Mouse (Mus musculus): ENCODE measurements around the gene Kif1a. TPM values are rescaled to one million over a fixed set of nuclear protein-coding genes. Genes with fewer than 3 reads are reported as not detected.

The Kif1a gene
- polyA plus RNA-seq, 1 experiment from 2014 or later: 19.9 TPM

DNA sequence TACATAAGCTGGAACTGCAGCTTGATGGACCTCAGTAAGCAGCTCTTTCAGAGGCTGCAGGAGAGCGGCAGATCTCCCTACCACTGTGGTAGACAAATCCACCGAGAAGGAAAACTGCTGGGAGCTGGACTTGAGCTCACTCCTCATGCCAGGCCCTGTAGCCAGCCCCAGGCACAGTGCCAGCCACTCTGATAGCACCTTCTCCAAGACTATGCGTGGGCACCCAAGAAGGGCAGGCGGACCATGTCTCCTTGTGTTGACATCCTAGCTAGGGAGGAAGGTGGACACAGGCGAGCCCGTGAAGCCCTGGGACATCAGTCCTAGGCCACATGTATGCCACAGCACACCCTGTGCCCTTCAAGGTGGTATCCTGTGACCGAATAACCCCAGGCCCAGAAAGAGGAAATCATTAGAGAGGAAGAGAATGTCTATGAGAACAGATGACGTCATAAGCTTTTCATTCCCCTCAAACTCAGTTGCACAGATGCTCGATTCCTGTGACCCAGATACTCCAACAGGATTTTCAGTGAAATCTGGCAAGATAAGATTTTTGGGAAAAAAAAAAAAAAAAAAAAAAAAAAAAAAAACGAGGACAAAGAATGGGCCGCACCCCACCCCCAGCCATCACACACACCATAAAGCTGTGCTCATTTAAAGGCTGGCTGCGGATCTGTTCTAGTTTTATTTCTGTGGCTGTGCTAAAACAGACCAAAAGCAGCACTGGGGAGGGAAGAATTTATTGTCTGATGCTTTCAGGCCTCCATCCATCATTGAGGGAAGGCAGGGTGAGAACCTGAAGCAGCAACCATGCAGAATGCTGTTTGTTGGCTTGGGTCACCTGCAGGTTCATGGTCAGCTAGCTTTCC is 18.1 kb downstream of the Kif1a start:
- Histone ChIP-seq H3K9ac (replicated peaks; ENCODE audit: low read length) (no peak overlapping the region), H3K4me1 (ENCODE audit: control insufficient read depth, insufficient read depth, low read length) (no peaks in the 10 kb centered on the region), H3K27ac (replicated peaks; ENCODE audit: low read depth, low read length) (no peak overlapping the region), H3K36me3 (replicated peaks; ENCODE audit: control insufficient read depth, insufficient read depth, low read depth, low read length) (no peaks in the 10 kb centered on the region), H3K4me2 (ENCODE audit: low read depth, low read length) (no peak overlapping the region), H3K9me3 (replicated peaks; ENCODE audit: control insufficient read depth, low read length) (no peaks in the 10 kb centered on the region), H3K27me3 (ENCODE audit: control insufficient read depth, insufficient read depth, low read length) (no peaks in the 10 kb centered on the region), H3K4me3 (ENCODE audit: low read depth, low read length) (no peak overlapping the region)
- DNase-seq (ENCODE audit: low spot score): no peak
- WGBS: 86% methylated on average over 12 of the region's 12 CpGs
- ATAC-seq (replicated peaks; ENCODE audit: insufficient number of reproducible peaks, low FRiP score, low TSS enrichment, low read depth): no peak

DNA sequence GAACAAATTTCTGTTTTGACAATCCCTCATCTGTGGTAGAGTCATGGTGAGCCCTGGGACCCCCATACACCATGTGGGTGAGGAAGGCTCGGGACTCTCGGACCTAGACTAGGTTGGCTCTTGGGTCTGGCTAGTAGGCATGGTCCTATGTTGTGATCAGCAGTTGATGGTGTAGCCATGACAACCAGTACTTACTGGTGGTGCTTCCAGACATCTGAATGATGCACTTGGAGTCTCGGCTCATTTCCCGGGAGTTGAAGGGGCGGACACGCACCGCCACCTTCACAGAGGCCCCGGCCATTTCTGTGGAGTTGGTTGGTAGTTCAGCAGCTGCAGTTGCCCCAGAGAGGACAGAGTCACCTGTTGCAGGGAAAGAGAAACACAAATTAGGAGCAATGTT is 19.6 kb downstream of the Kif1a start:
- no peak for ATAC-seq (replicated peaks; ENCODE audit: insufficient number of reproducible peaks, low FRiP score, low TSS enrichment, low read depth)
- no peak overlapping the region for H3K4me3 ChIP-seq (ENCODE audit: low read depth, low read length)
- no peaks in the 10 kb centered on the region for H3K4me1 ChIP-seq (ENCODE audit: control insufficient read depth, insufficient read depth, low read length)
- no peak overlapping the region for H3K4me2 ChIP-seq (ENCODE audit: low read depth, low read length)
- H3K27me3 ChIP-seq (ENCODE audit: control insufficient read depth, insufficient read depth, low read length): no peaks in the 10 kb centered on the region
- no peak overlapping the region for H3K27ac ChIP-seq (replicated peaks; ENCODE audit: low read depth, low read length)
- H3K9ac ChIP-seq (replicated peaks; ENCODE audit: low read length): no peak overlapping the region
- H3K36me3 ChIP-seq (replicated peaks; ENCODE audit: control insufficient read depth, insufficient read depth, low read depth, low read length): no peaks in the 10 kb centered on the region
- H3K9me3 ChIP-seq (replicated peaks; ENCODE audit: control insufficient read depth, low read length): no peaks in the 10 kb centered on the region
- WGBS: 85% methylated on average over 8 of the region's 8 CpGs
- DNase-seq (ENCODE audit: low spot score): no peak

DNA sequence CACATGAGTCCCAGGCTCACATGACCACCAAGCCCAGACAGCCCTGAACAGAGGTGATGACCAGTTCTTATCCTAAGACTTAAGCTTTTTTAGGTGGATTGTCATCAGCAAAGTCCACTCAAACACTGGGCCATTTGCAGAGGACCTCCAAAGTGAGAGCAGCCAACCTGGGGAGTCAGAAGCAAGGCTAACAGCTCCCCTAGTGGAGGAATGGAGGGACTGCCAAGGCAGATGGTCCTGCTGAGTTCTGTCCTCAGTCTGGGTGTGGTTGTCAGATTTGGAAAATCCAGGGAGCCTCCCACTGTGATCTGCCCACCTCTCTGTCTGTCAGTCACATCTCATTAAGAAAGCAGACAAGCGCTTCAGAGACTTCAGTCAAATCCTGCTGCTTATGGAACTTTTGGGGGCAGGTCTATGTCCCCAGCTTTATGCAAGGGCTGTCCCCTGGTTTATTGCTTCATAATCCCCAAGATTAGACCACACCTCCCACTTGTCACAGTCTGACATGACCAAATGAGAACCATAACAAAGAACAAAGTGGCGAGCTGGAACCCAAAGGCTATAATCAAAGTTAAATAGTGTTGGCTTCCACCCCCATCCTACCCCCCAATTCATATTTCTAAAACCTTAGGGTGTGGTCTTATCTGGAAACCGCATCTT is 20.7 kb downstream of the Kif1a start:
- WGBS: 68% methylated on average over 3 of the region's 3 CpGs
- no peak overlapping the region for H3K4me3 ChIP-seq (ENCODE audit: low read depth, low read length)
- no peaks in the 10 kb centered on the region for H3K36me3 ChIP-seq (replicated peaks; ENCODE audit: control insufficient read depth, insufficient read depth, low read depth, low read length)
- no peak overlapping the region for H3K27ac ChIP-seq (replicated peaks; ENCODE audit: low read depth, low read length)
- H3K9ac ChIP-seq (replicated peaks; ENCODE audit: low read length): no peak overlapping the region
- no peak for ATAC-seq (replicated peaks; ENCODE audit: insufficient number of reproducible peaks, low FRiP score, low TSS enrichment, low read depth)
- no peak overlapping the region for H3K4me2 ChIP-seq (ENCODE audit: low read depth, low read length)
- H3K4me1 ChIP-seq (ENCODE audit: control insufficient read depth, insufficient read depth, low read length): no peaks in the 10 kb centered on the region
- H3K27me3 ChIP-seq (ENCODE audit: control insufficient read depth, insufficient read depth, low read length): no peaks in the 10 kb centered on the region
- no peaks in the 10 kb centered on the region for H3K9me3 ChIP-seq (replicated peaks; ENCODE audit: control insufficient read depth, low read length)
- DNase-seq (ENCODE audit: low spot score): peak; percentile 57

DNA sequence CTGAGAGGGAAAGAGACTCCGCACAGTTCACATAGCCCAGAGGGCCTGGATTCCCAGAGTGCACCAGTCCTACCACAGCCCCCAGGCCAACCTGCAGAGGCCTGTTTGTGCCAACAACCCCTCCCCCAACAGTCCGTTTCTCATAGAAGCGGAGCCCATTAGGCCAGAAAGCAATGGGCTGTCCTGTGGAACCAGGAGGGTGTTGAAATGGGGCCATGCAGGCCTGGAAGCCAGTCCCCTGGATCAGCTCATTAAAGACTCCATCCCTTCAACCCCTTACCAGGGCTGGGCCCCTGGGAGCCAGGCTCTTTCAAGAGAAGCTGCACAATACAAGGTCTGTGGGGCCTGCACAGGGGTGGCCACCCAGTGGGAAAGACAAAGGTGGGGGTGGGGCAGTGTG is 22.1 kb downstream of the Kif1a start:
- no peaks in the 10 kb centered on the region for H3K4me1 ChIP-seq (ENCODE audit: control insufficient read depth, insufficient read depth, low read length)
- no peak overlapping the region for H3K4me2 ChIP-seq (ENCODE audit: low read depth, low read length)
- no peaks in the 10 kb centered on the region for H3K27me3 ChIP-seq (ENCODE audit: control insufficient read depth, insufficient read depth, low read length)
- no peaks in the 10 kb centered on the region for H3K36me3 ChIP-seq (replicated peaks; ENCODE audit: control insufficient read depth, insufficient read depth, low read depth, low read length)
- DNase-seq (ENCODE audit: low spot score) (peak; percentile 24), ATAC-seq (replicated peaks; ENCODE audit: insufficient number of reproducible peaks, low FRiP score, low TSS enrichment, low read depth) (peak; percentile 66)
- WGBS: 69% methylated on average over 3 of the region's 3 CpGs
- H3K4me3 ChIP-seq (ENCODE audit: low read depth, low read length): no peak overlapping the region
- H3K9ac ChIP-seq (replicated peaks; ENCODE audit: low read length): no peak overlapping the region
- no peaks in the 10 kb centered on the region for H3K9me3 ChIP-seq (replicated peaks; ENCODE audit: control insufficient read depth, low read length)
- H3K27ac ChIP-seq (replicated peaks; ENCODE audit: low read depth, low read length): no peak overlapping the region

DNA sequence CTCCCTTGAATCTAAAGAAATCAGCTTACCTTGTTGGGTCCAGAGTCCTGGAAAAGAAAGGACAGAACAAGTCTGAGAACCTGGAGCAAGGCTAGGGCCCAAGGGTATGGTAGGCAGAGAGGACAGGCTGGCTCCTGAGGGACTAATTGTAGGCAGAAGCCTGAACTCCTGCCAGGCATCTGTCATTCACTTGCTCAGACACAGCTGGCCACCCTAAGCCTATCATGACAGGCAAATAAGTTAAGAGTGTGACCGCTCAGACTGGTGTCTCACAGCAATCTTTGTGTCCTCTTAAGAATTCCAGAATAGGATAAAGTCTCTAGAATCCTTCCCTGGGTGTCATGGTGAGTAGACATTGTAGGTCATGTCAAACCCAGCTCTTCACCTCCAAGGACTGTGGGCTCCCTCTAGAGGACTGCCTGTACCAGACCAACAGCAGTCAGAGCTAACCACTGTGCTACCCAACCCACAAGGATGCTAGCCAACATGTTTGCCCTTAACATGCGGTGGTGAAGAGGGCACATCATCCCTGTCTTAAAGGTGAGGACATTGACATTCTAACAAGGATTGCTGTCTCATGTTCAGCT is 29.4 kb downstream of the Kif1a start:
- DNase-seq (ENCODE audit: low spot score) (no peak), ATAC-seq (replicated peaks; ENCODE audit: insufficient number of reproducible peaks, low FRiP score, low TSS enrichment, low read depth) (no peak)
- H3K4me2 ChIP-seq (ENCODE audit: low read depth, low read length): no peak overlapping the region
- H3K36me3 ChIP-seq (replicated peaks; ENCODE audit: control insufficient read depth, insufficient read depth, low read depth, low read length): no peaks in the 10 kb centered on the region
- H3K27ac ChIP-seq (replicated peaks; ENCODE audit: low read depth, low read length): no peak overlapping the region
- H3K4me3 ChIP-seq (ENCODE audit: low read depth, low read length): no peak overlapping the region
- H3K9ac ChIP-seq (replicated peaks; ENCODE audit: low read length): no peak overlapping the region
- WGBS: 89% methylated on average over 2 of the region's 2 CpGs
- no peaks in the 10 kb centered on the region for H3K9me3 ChIP-seq (replicated peaks; ENCODE audit: control insufficient read depth, low read length)
- H3K27me3 ChIP-seq (ENCODE audit: control insufficient read depth, insufficient read depth, low read length): no peaks in the 10 kb centered on the region
- H3K4me1 ChIP-seq (ENCODE audit: control insufficient read depth, insufficient read depth, low read length): no peaks in the 10 kb centered on the region

DNA sequence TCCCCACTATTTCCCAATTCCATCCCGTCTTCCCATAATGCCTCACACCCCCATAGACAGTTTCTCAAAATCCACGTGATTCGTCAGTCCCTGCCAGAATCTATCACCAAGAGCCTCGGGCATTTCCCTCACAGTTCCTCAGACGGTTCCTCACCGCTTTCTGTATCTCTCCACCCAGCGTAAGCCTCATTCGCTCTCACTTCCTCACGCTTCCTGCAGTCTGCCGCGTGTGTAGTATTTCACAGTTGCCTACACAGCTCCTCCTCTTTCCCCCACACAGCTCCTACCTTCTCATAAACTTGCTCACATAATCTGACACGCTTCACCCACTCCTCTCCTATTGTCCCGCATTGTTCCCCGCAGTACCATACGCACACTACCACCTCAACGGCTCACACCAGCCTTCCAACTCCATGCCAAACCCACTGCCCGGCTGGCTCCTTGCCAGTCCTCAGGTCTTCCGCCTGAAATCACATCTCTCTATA is 30.2 kb downstream of the Kif1a start:
- no peak overlapping the region for H3K27ac ChIP-seq (replicated peaks; ENCODE audit: low read depth, low read length)
- DNase-seq (ENCODE audit: low spot score) (no peak), ATAC-seq (replicated peaks; ENCODE audit: insufficient number of reproducible peaks, low FRiP score, low TSS enrichment, low read depth) (no peak)
- H3K4me3 ChIP-seq (ENCODE audit: low read depth, low read length): no peak overlapping the region
- H3K9ac ChIP-seq (replicated peaks; ENCODE audit: low read length): no peak overlapping the region
- H3K27me3 ChIP-seq (ENCODE audit: control insufficient read depth, insufficient read depth, low read length): no peaks in the 10 kb centered on the region
- H3K9me3 ChIP-seq (replicated peaks; ENCODE audit: control insufficient read depth, low read length): no peaks in the 10 kb centered on the region
- WGBS: 85% methylated on average over 18 of the region's 18 CpGs
- no peak overlapping the region for H3K4me2 ChIP-seq (ENCODE audit: low read depth, low read length)
- H3K36me3 ChIP-seq (replicated peaks; ENCODE audit: control insufficient read depth, insufficient read depth, low read depth, low read length): no peaks in the 10 kb centered on the region
- no peaks in the 10 kb centered on the region for H3K4me1 ChIP-seq (ENCODE audit: control insufficient read depth, insufficient read depth, low read length)

DNA sequence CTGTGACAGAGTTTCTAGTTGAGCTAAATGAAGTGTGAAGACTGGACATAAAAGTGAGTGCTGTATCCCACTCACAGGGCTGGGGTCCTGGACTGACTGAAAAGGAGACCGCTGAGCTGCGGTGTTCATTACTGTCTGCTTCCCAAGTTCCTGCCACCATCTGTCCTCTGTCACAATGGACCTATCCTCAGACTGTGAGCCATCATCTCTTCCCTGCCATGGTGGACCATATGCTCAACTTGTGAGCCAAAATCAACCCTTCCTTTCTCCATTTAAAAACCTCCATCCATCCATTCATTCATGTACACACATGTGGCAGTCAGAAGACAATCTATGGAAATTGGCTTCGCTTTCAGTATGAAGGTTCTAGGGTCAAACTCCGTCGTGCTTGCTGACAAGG is 30.9 kb downstream of the Kif1a start:
- Histone ChIP-seq H3K4me2 (ENCODE audit: low read depth, low read length) (no peak overlapping the region), H3K9ac (replicated peaks; ENCODE audit: low read length) (no peak overlapping the region), H3K9me3 (replicated peaks; ENCODE audit: control insufficient read depth, low read length) (no peaks in the 10 kb centered on the region), H3K4me1 (ENCODE audit: control insufficient read depth, insufficient read depth, low read length) (no peaks in the 10 kb centered on the region), H3K36me3 (replicated peaks; ENCODE audit: control insufficient read depth, insufficient read depth, low read depth, low read length) (no peaks in the 10 kb centered on the region), H3K27me3 (ENCODE audit: control insufficient read depth, insufficient read depth, low read length) (no peaks in the 10 kb centered on the region), H3K27ac (replicated peaks; ENCODE audit: low read depth, low read length) (no peak overlapping the region), H3K4me3 (ENCODE audit: low read depth, low read length) (no peak overlapping the region)
- DNase-seq (ENCODE audit: low spot score) (no peak), ATAC-seq (replicated peaks; ENCODE audit: insufficient number of reproducible peaks, low FRiP score, low TSS enrichment, low read depth) (no peak)
- 87% methylated on average over 5 of the region's 5 CpGs for WGBS

DNA sequence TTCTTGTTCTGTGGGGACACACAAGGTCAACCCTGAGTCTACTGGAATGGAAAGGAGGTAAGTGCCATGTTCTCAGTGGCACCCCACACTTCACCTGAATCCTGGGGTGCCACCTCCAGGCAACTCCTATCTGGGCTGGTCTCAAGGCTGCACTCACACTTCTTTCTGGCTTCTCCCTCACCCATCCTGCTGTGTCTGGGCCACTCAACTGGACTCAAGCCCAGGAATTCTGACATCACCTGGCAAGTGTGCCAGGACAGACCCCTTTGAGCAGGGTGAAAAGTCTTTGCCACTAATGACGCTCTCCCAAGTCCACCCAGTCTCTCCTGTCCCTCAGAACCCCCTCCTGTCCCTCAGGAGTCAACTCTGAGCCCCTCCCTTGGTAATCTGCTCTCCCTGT is 33.2 kb downstream of the Kif1a start:
- Histone ChIP-seq H3K27ac (replicated peaks; ENCODE audit: low read depth, low read length) (no peak overlapping the region), H3K9me3 (replicated peaks; ENCODE audit: control insufficient read depth, low read length) (no peaks in the 10 kb centered on the region), H3K36me3 (replicated peaks; ENCODE audit: control insufficient read depth, insufficient read depth, low read depth, low read length) (no peaks in the 10 kb centered on the region), H3K9ac (replicated peaks; ENCODE audit: low read length) (no peak overlapping the region), H3K4me2 (ENCODE audit: low read depth, low read length) (no peak overlapping the region), H3K27me3 (ENCODE audit: control insufficient read depth, insufficient read depth, low read length) (no peaks in the 10 kb centered on the region), H3K4me3 (ENCODE audit: low read depth, low read length) (no peak overlapping the region), H3K4me1 (ENCODE audit: control insufficient read depth, insufficient read depth, low read length) (no peaks in the 10 kb centered on the region)
- DNase-seq (ENCODE audit: low spot score) (no peak), ATAC-seq (replicated peaks; ENCODE audit: insufficient number of reproducible peaks, low FRiP score, low TSS enrichment, low read depth) (no peak)
- WGBS: 90% methylated on average over 1 of the region's 1 CpGs
